Mouse (Mus musculus): Measurements from ENCODE around the gene Gm28305. TPM values are rescaled to one million over a fixed set of nuclear protein-coding genes. Genes with fewer than 3 reads are reported as not detected.

Gene Gm28305
- polyA plus RNA-seq, 1 experiment: not detected

GRCm38 (mm10) chr9:104098256-104098655 is 57.8 kb downstream of the Gm28305 start:
- Histone ChIP-seq H3K27me3 (replicated peaks) (no peaks in the 10 kb centered on the region), H3K36me3 (replicated peaks; ENCODE audit: low read length) (peaks cover 59% of the 10 kb centered on the region), H3K4me3 (replicated peaks) (no peak overlapping the region), H3K4me1 (peaks cover 23% of the 10 kb centered on the region), H3K9me3 (no peaks in the 10 kb centered on the region)
- no peak for TF ChIP-seq GATA1 (IDR thresholded peaks at IDR 0.05; ENCODE audit: borderline replicate concordance, low read length)
- TF ChIP-seq FLI1 (IDR thresholded peaks at IDR 0.05; ENCODE audit: low read length): no peak

- H3K9me3 ChIP-seq: no peaks in the 10 kb centered on the region
- H3K4me3 ChIP-seq (replicated peaks): no peak overlapping the region
- TF ChIP-seq FLI1 (IDR thresholded peaks at IDR 0.05; ENCODE audit: low read length) (no peak), GATA1 (IDR thresholded peaks at IDR 0.05; ENCODE audit: borderline replicate concordance, low read length) (no peak)
- peaks cover 60% of the 10 kb centered on the region for H3K36me3 ChIP-seq (replicated peaks; ENCODE audit: low read length)
- H3K27me3 ChIP-seq (replicated peaks): no peaks in the 10 kb centered on the region
- peaks cover 22% of the 10 kb centered on the region for H3K4me1 ChIP-seq
Measured at GRCm38 (mm10) chr9:104099060-104099459, 58.6 kb downstream of the Gm28305 start.

- no peaks in the 10 kb centered on the region for H3K27me3 ChIP-seq (replicated peaks)
- peaks cover 45% of the 10 kb centered on the region for H3K36me3 ChIP-seq (replicated peaks; ENCODE audit: low read length)
- H3K9me3 ChIP-seq: no peaks in the 10 kb centered on the region
- no peak overlapping the region for H3K4me3 ChIP-seq (replicated peaks)
- peaks cover 23% of the 10 kb centered on the region for H3K4me1 ChIP-seq
- no peak for TF ChIP-seq FLI1 (IDR thresholded peaks at IDR 0.05; ENCODE audit: low read length)
- no peak for TF ChIP-seq GATA1 (IDR thresholded peaks at IDR 0.05; ENCODE audit: borderline replicate concordance, low read length)
Measured at GRCm38 (mm10) chr9:104100822-104101221, 60.4 kb downstream of the Gm28305 start.

- Histone ChIP-seq H3K27me3 (replicated peaks) (no peaks in the 10 kb centered on the region), H3K4me1 (peaks cover 26% of the 10 kb centered on the region), H3K4me3 (replicated peaks) (no peak overlapping the region), H3K36me3 (replicated peaks; ENCODE audit: low read length) (peaks cover 42% of the 10 kb centered on the region), H3K9me3 (no peaks in the 10 kb centered on the region)
- no peak for TF ChIP-seq GATA1 (IDR thresholded peaks at IDR 0.05; ENCODE audit: borderline replicate concordance, low read length)
- no peak for TF ChIP-seq FLI1 (IDR thresholded peaks at IDR 0.05; ENCODE audit: low read length)
Measured at GRCm38 (mm10) chr9:104101458-104101857, 61.0 kb downstream of the Gm28305 start.

- Histone ChIP-seq H3K4me3 (replicated peaks) (no peak overlapping the region), H3K4me1 (peaks cover 27% of the 10 kb centered on the region), H3K27me3 (replicated peaks) (no peaks in the 10 kb centered on the region), H3K36me3 (replicated peaks; ENCODE audit: low read length) (peaks cover 37% of the 10 kb centered on the region), H3K9me3 (no peaks in the 10 kb centered on the region)
- TF ChIP-seq GATA1 (IDR thresholded peaks at IDR 0.05; ENCODE audit: borderline replicate concordance, low read length) (no peak), FLI1 (IDR thresholded peaks at IDR 0.05; ENCODE audit: low read length) (no peak)
Measured at GRCm38 (mm10) chr9:104102301-104102700, 61.8 kb downstream of the Gm28305 start.

- H3K27me3 ChIP-seq (replicated peaks): no peaks in the 10 kb centered on the region
- no peaks in the 10 kb centered on the region for H3K9me3 ChIP-seq
- no peak overlapping the region for H3K4me3 ChIP-seq (replicated peaks)
- H3K4me1 ChIP-seq: peaks cover 31% of the 10 kb centered on the region
- peaks cover 35% of the 10 kb centered on the region for H3K36me3 ChIP-seq (replicated peaks; ENCODE audit: low read length)
- TF ChIP-seq GATA1 (IDR thresholded peaks at IDR 0.05; ENCODE audit: borderline replicate concordance, low read length): no peak
- TF ChIP-seq FLI1 (IDR thresholded peaks at IDR 0.05; ENCODE audit: low read length): no peak
Measured at GRCm38 (mm10) chr9:104102901-104103300, 62.4 kb downstream of the Gm28305 start.

GRCm38 (mm10) chr9:104104986-104105385 is 64.5 kb downstream of the Gm28305 start:
- Histone ChIP-seq H3K4me1 (peaks cover 36% of the 10 kb centered on the region), H3K4me3 (replicated peaks) (no peak overlapping the region)

GRCm38 (mm10) chr9:104106930-104107329 is 66.5 kb downstream of the Gm28305 start:
- no peak overlapping the region for H3K4me3 ChIP-seq (replicated peaks)
- no peak for TF ChIP-seq GATA1 (IDR thresholded peaks at IDR 0.05; ENCODE audit: borderline replicate concordance, low read length)
- no peak for TF ChIP-seq FLI1 (IDR thresholded peaks at IDR 0.05; ENCODE audit: low read length)
- H3K36me3 ChIP-seq (replicated peaks; ENCODE audit: low read length): peaks cover 15% of the 10 kb centered on the region
- peaks cover 3% of the 10 kb centered on the region; the same call in 1 of the 2 replicates for H3K9me3 ChIP-seq
- peaks cover 34% of the 10 kb centered on the region for H3K4me1 ChIP-seq
- H3K27me3 ChIP-seq (replicated peaks): no peaks in the 10 kb centered on the region

More at GRCm38 (mm10) chr9:104104986-104105385, 64.5 kb downstream of the Gm28305 start:
- H3K9me3 ChIP-seq: peaks cover 3% of the 10 kb centered on the region; the same call in 1 of the 2 replicates
- TF ChIP-seq FLI1 (IDR thresholded peaks at IDR 0.05; ENCODE audit: low read length) (no peak), GATA1 (IDR thresholded peaks at IDR 0.05; ENCODE audit: borderline replicate concordance, low read length) (no peak)
- peaks cover 23% of the 10 kb centered on the region for H3K36me3 ChIP-seq (replicated peaks; ENCODE audit: low read length)
- H3K27me3 ChIP-seq (replicated peaks): no peaks in the 10 kb centered on the region

GRCm38 (mm10) chr9:104107482-104107881 is 67.0 kb downstream of the Gm28305 start:
- Histone ChIP-seq H3K27me3 (replicated peaks) (no peaks in the 10 kb centered on the region), H3K4me1 (peaks cover 29% of the 10 kb centered on the region), H3K9me3 (peaks cover 3% of the 10 kb centered on the region; the same call in 1 of the 2 replicates), H3K4me3 (replicated peaks) (no peak overlapping the region), H3K36me3 (replicated peaks; ENCODE audit: low read length) (peaks cover 15% of the 10 kb centered on the region)
- no peak for TF ChIP-seq GATA1 (IDR thresholded peaks at IDR 0.05; ENCODE audit: borderline replicate concordance, low read length)
- no peak for TF ChIP-seq FLI1 (IDR thresholded peaks at IDR 0.05; ENCODE audit: low read length)

GRCm38 (mm10) chr9:104108571-104109143 is 68.2 kb downstream of the Gm28305 start:
- Histone ChIP-seq H3K4me1 (peaks cover 25% of the 10 kb centered on the region), H3K27me3 (replicated peaks) (no peaks in the 10 kb centered on the region), H3K9me3 (peaks cover 3% of the 10 kb centered on the region; the same call in 1 of the 2 replicates), H3K4me3 (replicated peaks) (peak overlapping the region; percentile 43), H3K36me3 (replicated peaks; ENCODE audit: low read length) (peaks cover 16% of the 10 kb centered on the region)
- TF ChIP-seq FLI1 (IDR thresholded peaks at IDR 0.05; ENCODE audit: low read length) (no peak), GATA1 (IDR thresholded peaks at IDR 0.05; ENCODE audit: borderline replicate concordance, low read length) (no peak)
